Mouse (Mus musculus): Measurements from ENCODE around the gene Cdh1. TPM values are rescaled to one million over a fixed set of nuclear protein-coding genes. Genes with fewer than 3 reads are reported as not detected.

The Cdh1 gene
- 25.0 and 28.8 TPM in 2 replicates for polyA plus RNA-seq (2015; fragmentation: Nextera tagmentation; extraction: Ambion mirVana)

DNA sequence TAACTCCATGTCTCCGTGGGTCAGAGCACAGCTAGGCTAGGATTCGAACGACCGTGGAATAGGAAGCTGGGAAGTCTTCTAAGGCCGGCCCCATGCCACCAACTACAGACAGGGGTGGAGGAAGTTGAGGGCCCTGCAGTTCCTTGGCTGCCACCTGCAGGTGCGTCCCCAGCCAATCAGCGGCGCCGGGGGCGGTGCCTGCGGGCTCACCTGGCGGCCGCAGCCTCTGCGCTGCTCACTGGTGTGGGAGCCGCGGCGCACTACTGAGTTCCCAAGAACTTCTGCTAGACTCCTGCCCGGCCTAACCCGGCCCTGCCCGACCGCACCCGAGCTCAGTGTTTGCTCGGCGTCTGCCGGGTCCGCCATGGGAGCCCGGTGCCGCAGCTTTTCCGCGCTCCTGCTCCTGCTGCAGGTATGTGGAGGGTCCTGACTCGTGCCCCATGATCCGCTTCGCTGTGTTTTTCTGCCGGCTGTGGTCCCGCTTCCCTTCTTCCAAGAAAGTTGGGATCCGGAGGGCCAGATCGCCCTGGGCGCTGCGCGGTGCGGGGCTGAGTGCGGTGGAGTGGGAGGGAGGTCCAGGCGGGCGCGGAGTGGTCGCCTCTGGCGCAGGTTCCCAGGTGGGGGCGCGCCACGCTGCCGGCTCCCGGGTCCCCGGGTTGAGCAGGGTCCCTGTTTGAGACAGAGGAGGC lies at the start of gene Cdh1:
TSS of gene Cdh1 (plus strand) at position 221 of the 689 bp plus-strand sequence.
- Histone ChIP-seq H3K4me1 (ENCODE audit: insufficient read depth) (peaks cover 11% of the 10 kb centered on the region), H3K9me3 (ENCODE audit: low read length) (no peaks in the 10 kb centered on the region), H3K27ac (ENCODE audit: low read depth) (peak within 1 kb of the TSS; percentile 64), H3K4me2 (ENCODE audit: low read depth, low read length) (peak within 1 kb of the TSS; percentile 73), H3K36me3 (replicated peaks; ENCODE audit: insufficient read depth, low read length) (no peaks in the 10 kb centered on the region), H3K4me3 (ENCODE audit: low read depth, low read length) (peak within 1 kb of the TSS; percentile 65), H3K9ac (replicated peaks) (peak within 1 kb of the TSS; percentile 63), H3K27me3 (ENCODE audit: insufficient read depth, low read length) (peaks cover 29% of the 10 kb centered on the region)
- peak; percentile 80 for DNase-seq
- WGBS (ENCODE audit: insufficient replicate concordance): under 1% methylated on average over 44 of the region's 53 CpGs
- peak; percentile 39 for TF ChIP-seq CTCF (IDR thresholded peaks at IDR 0.05; ENCODE audit: low read depth)
- no peak for TF ChIP-seq EP300 (IDR thresholded peaks at IDR 0.05; ENCODE audit: low read depth)
- peak; percentile 64 for ATAC-seq

- Histone ChIP-seq H3K36me3 (replicated peaks; ENCODE audit: insufficient read depth, low read length) (no peaks in the 10 kb centered on the region), H3K27ac (ENCODE audit: low read depth) (no peak overlapping the region), H3K4me2 (ENCODE audit: low read depth, low read length) (no peak overlapping the region), H3K9me3 (ENCODE audit: low read length) (peaks cover 3% of the 10 kb centered on the region; the same call in 1 of the 2 replicates), H3K4me3 (ENCODE audit: low read depth, low read length) (no peak overlapping the region), H3K27me3 (ENCODE audit: insufficient read depth, low read length) (no peaks in the 10 kb centered on the region), H3K9ac (replicated peaks) (no peak overlapping the region), H3K4me1 (ENCODE audit: insufficient read depth) (no peaks in the 10 kb centered on the region)
- TF ChIP-seq EP300 (IDR thresholded peaks at IDR 0.05; ENCODE audit: low read depth) (no peak), CTCF (IDR thresholded peaks at IDR 0.05; ENCODE audit: low read depth) (peak; percentile 25; the same call in 1 of the 2 replicates)
- no peak for ATAC-seq
- no peak for DNase-seq
- WGBS (ENCODE audit: insufficient replicate concordance): 92% methylated on average over 5 of the region's 5 CpGs
Measured at GRCm38 (mm10) chr8:106554011-106554410, 49.1 kb upstream of the Cdh1 start.

DNA sequence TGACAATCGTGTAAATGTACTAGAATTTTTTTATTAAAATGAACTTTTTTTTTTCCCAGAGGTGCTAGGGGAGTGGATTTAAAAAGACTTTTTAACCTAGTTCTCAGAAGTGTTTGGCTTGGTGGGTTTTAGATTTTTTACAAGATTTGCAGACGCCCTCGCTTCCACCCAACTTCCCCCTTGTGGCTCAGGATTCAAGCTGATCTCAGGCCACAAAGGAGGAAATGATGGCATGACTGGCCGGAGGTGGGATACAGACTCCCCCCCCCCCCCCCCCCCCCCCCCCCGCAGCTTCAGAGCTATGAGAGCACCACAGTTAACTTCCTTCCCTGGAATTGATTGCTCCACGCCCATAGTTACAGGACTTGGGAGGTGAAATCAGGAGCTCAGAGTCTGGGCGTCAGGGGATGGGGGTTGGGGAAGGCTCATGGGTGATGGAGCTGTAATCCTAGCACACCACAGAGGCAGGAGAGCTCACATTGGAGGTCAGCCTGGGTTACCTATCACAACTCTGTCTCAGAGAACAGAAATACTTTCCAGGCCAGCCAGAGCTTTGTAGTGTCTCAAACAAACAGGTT lies 47.0 kb upstream of the Cdh1 start:
- DNase-seq (no peak), ATAC-seq (no peak)
- TF ChIP-seq EP300 (IDR thresholded peaks at IDR 0.05; ENCODE audit: low read depth) (no peak), CTCF (IDR thresholded peaks at IDR 0.05; ENCODE audit: low read depth) (no peak)
- peaks cover 3% of the 10 kb centered on the region; the same call in 1 of the 2 replicates for H3K9me3 ChIP-seq (ENCODE audit: low read length)
- H3K4me3 ChIP-seq (ENCODE audit: low read depth, low read length): no peak overlapping the region
- no peak overlapping the region for H3K4me2 ChIP-seq (ENCODE audit: low read depth, low read length)
- H3K27ac ChIP-seq (ENCODE audit: low read depth): no peak overlapping the region
- 38% methylated on average over 6 of the region's 7 CpGs for WGBS (ENCODE audit: insufficient replicate concordance)
- no peaks in the 10 kb centered on the region for H3K36me3 ChIP-seq (replicated peaks; ENCODE audit: insufficient read depth, low read length)
- H3K9ac ChIP-seq (replicated peaks): no peak overlapping the region
- no peaks in the 10 kb centered on the region for H3K27me3 ChIP-seq (ENCODE audit: insufficient read depth, low read length)
- H3K4me1 ChIP-seq (ENCODE audit: insufficient read depth): peaks cover 12% of the 10 kb centered on the region

- Histone ChIP-seq H3K36me3 (replicated peaks; ENCODE audit: insufficient read depth, low read length) (no peaks in the 10 kb centered on the region), H3K9ac (replicated peaks) (no peak overlapping the region), H3K4me1 (ENCODE audit: insufficient read depth) (peaks cover 15% of the 10 kb centered on the region), H3K4me2 (ENCODE audit: low read depth, low read length) (no peak overlapping the region), H3K27ac (ENCODE audit: low read depth) (no peak overlapping the region), H3K27me3 (ENCODE audit: insufficient read depth, low read length) (no peaks in the 10 kb centered on the region), H3K4me3 (ENCODE audit: low read depth, low read length) (no peak overlapping the region), H3K9me3 (ENCODE audit: low read length) (peaks cover 3% of the 10 kb centered on the region; the same call in 1 of the 2 replicates)
- TF ChIP-seq CTCF (IDR thresholded peaks at IDR 0.05; ENCODE audit: low read depth): no peak
- no peak for TF ChIP-seq EP300 (IDR thresholded peaks at IDR 0.05; ENCODE audit: low read depth)
- ATAC-seq (peak; percentile 62), DNase-seq (peak; percentile 26)
- WGBS (ENCODE audit: insufficient replicate concordance): 25% methylated on average over 9 of the region's 9 CpGs
Measured at GRCm38 (mm10) chr8:106559844-106560243, 43.3 kb upstream of the Cdh1 start.

DNA sequence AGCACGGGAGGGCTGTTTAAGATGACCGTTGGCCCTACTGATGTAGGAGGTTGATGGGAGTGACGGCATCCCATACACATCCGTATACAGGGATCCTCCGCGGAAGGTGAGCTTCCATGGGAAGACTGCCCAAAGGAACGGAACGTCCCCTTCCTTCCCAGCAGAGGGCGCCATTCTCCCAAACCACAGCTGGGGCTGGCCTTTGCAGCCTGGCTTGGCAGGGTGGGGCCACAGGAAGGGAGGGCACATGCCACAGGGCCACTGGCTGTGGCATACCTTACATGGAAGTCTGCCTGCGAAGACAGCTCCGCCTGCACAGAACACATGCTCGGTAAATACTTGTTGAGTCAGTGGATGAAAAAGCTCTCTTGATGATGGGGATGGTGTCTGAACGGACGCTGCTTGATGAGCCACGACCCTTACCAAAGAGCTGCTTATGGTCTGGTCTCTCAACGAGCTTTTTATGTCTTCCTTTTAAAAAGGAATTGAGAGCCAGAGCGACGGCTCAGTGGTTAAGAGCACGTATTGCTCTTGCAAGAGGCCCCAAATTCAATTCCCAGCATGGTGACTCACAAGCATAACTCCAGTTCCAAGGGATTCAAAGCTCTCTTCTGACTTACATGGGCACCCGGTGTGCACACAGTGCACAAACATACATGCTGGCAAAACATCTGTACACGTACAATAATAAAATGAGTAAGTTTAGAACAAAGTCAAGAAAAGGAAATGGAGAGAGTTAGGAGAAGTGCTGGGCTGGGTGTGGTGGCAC lies 41.9 kb upstream of the Cdh1 start:
- H3K36me3 ChIP-seq (replicated peaks; ENCODE audit: insufficient read depth, low read length): no peaks in the 10 kb centered on the region
- TF ChIP-seq CTCF (IDR thresholded peaks at IDR 0.05; ENCODE audit: low read depth) (peak; percentile 90), EP300 (IDR thresholded peaks at IDR 0.05; ENCODE audit: low read depth) (no peak)
- 23% methylated on average over 21 of the region's 21 CpGs for WGBS (ENCODE audit: insufficient replicate concordance)
- peak overlapping the region; percentile 11; the same call in 1 of the 2 replicates for H3K4me2 ChIP-seq (ENCODE audit: low read depth, low read length)
- peak; percentile 76 for DNase-seq
- peak; percentile 65 for ATAC-seq
- no peak overlapping the region for H3K9ac ChIP-seq (replicated peaks)
- H3K4me1 ChIP-seq (ENCODE audit: insufficient read depth): peaks cover 15% of the 10 kb centered on the region
- no peak overlapping the region for H3K27ac ChIP-seq (ENCODE audit: low read depth)
- no peaks in the 10 kb centered on the region for H3K27me3 ChIP-seq (ENCODE audit: insufficient read depth, low read length)
- no peak overlapping the region for H3K4me3 ChIP-seq (ENCODE audit: low read depth, low read length)
- peaks cover 3% of the 10 kb centered on the region; the same call in 1 of the 2 replicates for H3K9me3 ChIP-seq (ENCODE audit: low read length)

DNA sequence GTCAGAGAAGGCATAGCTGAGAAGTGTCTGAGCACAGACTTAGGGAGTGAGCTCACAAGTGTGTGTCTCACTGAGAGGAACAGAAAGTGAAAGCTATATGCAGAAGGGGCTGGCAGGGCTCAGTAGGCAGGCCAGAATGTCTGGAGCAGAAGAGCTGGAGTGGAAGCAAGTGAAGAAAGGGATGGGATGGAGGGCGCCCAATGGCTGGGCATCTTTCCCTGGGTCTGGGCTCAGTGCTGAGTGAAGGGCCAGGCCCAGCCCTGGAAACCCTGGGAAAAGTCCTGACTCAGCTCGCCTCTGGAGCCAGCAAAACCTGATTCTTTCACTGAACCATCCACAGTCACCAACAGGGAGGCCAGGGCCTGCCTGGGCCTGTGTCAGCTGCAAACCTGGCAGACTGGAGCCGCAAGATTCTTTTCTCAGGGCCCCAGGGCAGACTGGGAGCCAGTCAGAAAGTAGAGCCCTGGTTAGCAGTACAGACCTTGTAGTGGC lies 39.4 kb upstream of the Cdh1 start:
- Histone ChIP-seq H3K27me3 (ENCODE audit: insufficient read depth, low read length) (no peaks in the 10 kb centered on the region), H3K4me1 (ENCODE audit: insufficient read depth) (peaks cover 15% of the 10 kb centered on the region), H3K4me2 (ENCODE audit: low read depth, low read length) (no peak overlapping the region), H3K9ac (replicated peaks) (no peak overlapping the region), H3K4me3 (ENCODE audit: low read depth, low read length) (no peak overlapping the region), H3K36me3 (replicated peaks; ENCODE audit: insufficient read depth, low read length) (no peaks in the 10 kb centered on the region), H3K27ac (ENCODE audit: low read depth) (no peak overlapping the region), H3K9me3 (ENCODE audit: low read length) (no peaks in the 10 kb centered on the region)
- DNase-seq (no peak), ATAC-seq (no peak; the same call in 1 of the 2 replicates)
- 76% methylated on average over 3 of the region's 3 CpGs for WGBS (ENCODE audit: insufficient replicate concordance)
- TF ChIP-seq EP300 (IDR thresholded peaks at IDR 0.05; ENCODE audit: low read depth): no peak
- no peak for TF ChIP-seq CTCF (IDR thresholded peaks at IDR 0.05; ENCODE audit: low read depth)
